Mouse (Mus musculus) liver, postnatal 0 days (tissue): Measurements from ENCODE around the gene Hormad2.

Experiments used
- CTCF ChIP-seq: sonication (generic); IDR thresholded peaks from 2 replicates; pipeline ENCODE4 v1.5.1; 2016; ENCODE audit warnings: antibody characterized with exemption, low read depth
- EP300 ChIP-seq: IDR thresholded peaks from 2 replicates; pipeline ENCODE4 v1.6.1; 2016; ENCODE audit warnings: antibody characterized with exemption, low read depth, mild to moderate bottlenecking

DNA sequence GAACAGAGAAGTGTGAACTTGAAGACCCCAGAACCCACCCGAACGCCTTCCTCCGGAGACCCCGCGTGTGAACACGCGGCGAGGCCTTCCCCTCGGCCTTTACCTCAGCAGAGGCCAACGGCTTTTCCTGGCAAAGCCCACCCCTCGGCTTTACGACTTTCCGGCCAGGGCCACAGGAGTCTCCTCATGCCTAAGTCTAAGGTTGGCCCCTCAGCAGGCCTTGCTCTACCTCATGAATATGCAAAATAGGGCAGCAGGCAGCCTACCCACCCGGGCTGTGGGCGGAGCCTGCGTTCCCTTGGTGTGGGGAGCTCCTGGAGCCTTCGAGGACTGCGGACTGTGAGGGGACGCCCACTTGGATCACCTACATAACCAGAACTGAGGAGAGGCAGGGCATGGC is at the start of gene Hormad2:
- TF ChIP-seq EP300 (no peak), CTCF (no peak)
